Mouse (Mus musculus) midbrain, embryonic 11.5 days (tissue): Measurements from ENCODE around the gene Psmb4. TPM values are rescaled to one million over a fixed set of nuclear protein-coding genes. Genes with fewer than 3 reads are reported as not detected.

ENCODE experiments used
- ATAC-seq: fragments of 200-750 bp; cut with Nextera tagmentation; 2 replicates; pipeline ENCODE4 v1.8.0; 2017; ENCODE audit warnings: moderate TSS enrichment, moderate library complexity; ENCODE audit not compliant: low FRiP score
- DNase-seq: peaks from one replicate; pipeline ENCODE4 v3.0.0; 2015; ENCODE audit warnings: low spot score; ENCODE audit errors: missing footprints
- H3K27ac ChIP-seq: fragments of 300-500 bp; sonication (generic); 2 replicates; pipeline ENCODE4 v1.5.1; 2014; ENCODE audit warnings: low read depth, low read length
- H3K27me3 ChIP-seq: fragments of 300-500 bp; sonication (generic); 2 replicates; pipeline ENCODE4 v1.6.1; 2014; ENCODE audit warnings: mild to moderate bottlenecking, low read length, moderate library complexity, mixed read lengths; ENCODE audit not compliant: control insufficient read depth, insufficient read depth
- H3K36me3 ChIP-seq: fragments of 300-500 bp; sonication (generic); 2 replicates; pipeline ENCODE4 v1.6.1; 2014; ENCODE audit warnings: mild to moderate bottlenecking, low read length, moderate library complexity, mixed read lengths; ENCODE audit not compliant: control insufficient read depth, insufficient read depth
- H3K4me1 ChIP-seq: fragments of 300-500 bp; sonication (generic); 2 replicates; pipeline ENCODE4 v1.6.1; 2014; ENCODE audit warnings: low read length; ENCODE audit not compliant: control insufficient read depth, insufficient read depth
- H3K4me2 ChIP-seq: fragments of 300-500 bp; sonication (generic); 2 replicates; pipeline ENCODE4 v1.6.1; 2014; ENCODE audit warnings: mild to moderate bottlenecking, moderate library complexity
- H3K4me3 ChIP-seq: fragments of 300-500 bp; sonication (generic); 2 replicates; pipeline ENCODE4 v1.5.1; 2014; ENCODE audit warnings: low read depth, low read length
- H3K9ac ChIP-seq: fragments of 300-500 bp; sonication (generic); 2 replicates; pipeline ENCODE4 v1.6.1; 2014; ENCODE audit warnings: low read length
- H3K9me3 ChIP-seq: fragments of 300-500 bp; sonication (generic); 2 replicates; pipeline ENCODE4 v1.6.1; 2016; ENCODE audit warnings: low read length; ENCODE audit not compliant: control insufficient read depth
- WGBS: fragments of 180-500 bp; shearing (Covaris S2); extraction: QIAGEN DNeasy Blood & Tissue Kit; methylation state at CpG from one replicate; pipeline ENCODE4 v1.1.7; 2014; 5-methylcytosine and 5-hydroxymethylcytosine counted together
- polyA plus RNA-seq: library from polyadenylated mRNA; unstranded; fragments of >200 nt; fragmentation: Nextera tagmentation; extraction: Ambion mirVana; gene quantifications from 2 replicates; pipeline ENCODE4 v1.2.1, GENCODE M21; 2014

Gene Psmb4
- polyA plus RNA-seq, 1 experiment from 2014 or later: 371 TPM

- Histone ChIP-seq H3K4me1 (peaks cover 9% of the 10 kb centered on the region), H3K27ac (peak overlapping the region; percentile 99), H3K9me3 (no peaks in the 10 kb centered on the region), H3K4me3 (peak overlapping the region; percentile 78), H3K4me2 (peak overlapping the region; percentile 70), H3K27me3 (no peaks in the 10 kb centered on the region), H3K36me3 (no peaks in the 10 kb centered on the region), H3K9ac (peak overlapping the region; percentile 95)
- under 1% methylated on average over 36 of the region's 62 CpGs for WGBS
- ATAC-seq (peak; percentile 79), DNase-seq (peak; percentile 97)
Observed at GRCm38 (mm10) chr3:94837959-94838496, 48.7 kb downstream of the Psmb4 start.

DNA sequence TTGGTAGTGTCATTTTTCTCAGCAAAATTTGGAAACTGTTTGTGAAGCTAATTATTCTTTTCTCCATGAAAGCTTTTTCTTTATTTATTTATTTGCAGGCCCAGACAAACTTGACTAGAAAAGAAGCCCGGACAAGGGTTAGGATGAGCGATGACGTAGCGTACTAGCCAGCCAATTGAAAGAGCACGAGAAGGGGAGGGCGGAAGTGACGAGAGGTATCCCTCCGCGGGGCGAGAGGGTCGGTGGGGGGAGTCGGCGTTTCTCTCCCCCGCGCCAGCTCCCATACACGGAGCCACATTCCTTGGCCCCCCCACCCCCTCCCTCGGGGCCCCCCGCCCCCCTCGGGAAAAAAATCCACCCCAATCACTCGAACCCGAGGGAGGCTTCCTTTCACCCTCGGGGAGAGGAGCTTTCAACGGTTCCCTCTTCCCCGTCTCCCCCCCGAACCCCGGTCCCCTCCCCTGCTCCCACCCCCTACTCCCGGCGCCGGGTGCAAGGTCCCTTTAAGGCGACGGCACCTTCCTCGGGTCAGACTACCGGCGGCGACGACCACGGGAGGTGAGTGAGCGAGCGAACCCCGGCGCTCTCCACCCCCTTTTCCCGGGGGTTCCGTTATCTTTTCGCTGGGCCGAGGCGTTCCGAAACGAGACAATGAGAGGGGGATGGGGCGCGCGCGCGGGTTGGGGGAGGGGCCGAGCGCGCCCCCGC is 49.4 kb downstream of the Psmb4 start, which contains the start of gene Pogz:
TSS of gene Pogz (plus strand) at position 385 of the 708 bp plus-strand sequence.
- WGBS: under 1% methylated on average over 49 of the region's 57 CpGs
- peaks cover 9% of the 10 kb centered on the region for H3K4me1 ChIP-seq
- no peaks in the 10 kb centered on the region for H3K9me3 ChIP-seq
- peak within 1 kb of the TSS; percentile 99 for H3K27ac ChIP-seq
- peak within 1 kb of the TSS; percentile 70 for H3K4me2 ChIP-seq
- no peaks in the 10 kb centered on the region for H3K36me3 ChIP-seq
- peak within 1 kb of the TSS; percentile 78 for H3K4me3 ChIP-seq
- peak; percentile 94 for ATAC-seq
- H3K9ac ChIP-seq: peak within 1 kb of the TSS; percentile 95
- no peaks in the 10 kb centered on the region for H3K27me3 ChIP-seq
- peak; percentile 98 for DNase-seq

DNA sequence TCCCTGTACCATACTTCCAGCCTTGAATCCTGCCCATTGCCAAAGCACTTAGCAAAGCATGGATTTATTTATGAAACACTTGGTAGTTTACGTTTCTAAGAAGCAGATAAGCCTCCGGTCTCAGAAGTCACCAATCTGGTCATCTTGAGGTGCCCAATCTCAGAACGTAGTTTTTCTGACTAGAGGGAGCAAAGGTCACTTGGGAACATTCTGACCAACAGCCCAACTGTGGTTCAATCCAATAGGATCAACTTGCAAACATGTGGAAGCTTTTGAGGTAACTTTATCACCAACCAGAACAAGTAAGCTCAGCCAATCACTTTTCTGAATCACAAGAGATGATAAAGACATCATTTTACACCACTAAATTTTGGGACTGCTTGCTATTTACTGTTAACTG is 51.4 kb downstream of the Psmb4 start:
- DNase-seq (no peak), ATAC-seq (no peak)
- Histone ChIP-seq H3K36me3 (no peaks in the 10 kb centered on the region), H3K4me2 (no peak overlapping the region), H3K27ac (no peak overlapping the region), H3K9ac (no peak overlapping the region), H3K4me3 (no peak overlapping the region), H3K4me1 (peaks cover 9% of the 10 kb centered on the region), H3K27me3 (no peaks in the 10 kb centered on the region), H3K9me3 (no peaks in the 10 kb centered on the region)
- 76% methylated on average over 3 of the region's 3 CpGs for WGBS

Other genes starting within 250 kb of the Psmb4 start
- gene Gm10972, start 243.8 kb downstream of the Psmb4 start, polyA plus RNA-seq: not detected in 2 replicates
- 4.2 and 4.5 TPM in 2 replicates for gene Tuft1, start 228.1 kb downstream of the Psmb4 start, polyA plus RNA-seq
- not detected in 2 replicates for gene Selenbp2, start 193.4 kb downstream of the Psmb4 start, polyA plus RNA-seq
- gene Cgn, start 100.5 kb downstream of the Psmb4 start, polyA plus RNA-seq: 2.3 and 2.9 TPM in 2 replicates
- 24.1 and 24.2 TPM in 2 replicates for gene Pogz, start 49.4 kb downstream of the Psmb4 start, polyA plus RNA-seq
- 3.6 and 4.7 TPM in 2 replicates for gene Selenbp1, start 46.1 kb upstream of the Psmb4 start, polyA plus RNA-seq
- 5.9 and 6.8 TPM in 2 replicates for gene Rfx5, start 67.1 kb upstream of the Psmb4 start, polyA plus RNA-seq
- 20.2 and 21.2 TPM in 2 replicates for gene Pi4kb, start 87.8 kb upstream of the Psmb4 start, polyA plus RNA-seq
- gene Zfp687, start 128.5 kb upstream of the Psmb4 start, polyA plus RNA-seq: 24.1 and 29.7 TPM in 2 replicates
- 300 and 316 TPM in 2 replicates for gene Psmd4, start 155.7 kb upstream of the Psmb4 start, polyA plus RNA-seq
- 13.2 and 15.1 TPM in 2 replicates for gene Pip5k1a, start 220.0 kb upstream of the Psmb4 start, polyA plus RNA-seq
- 221 and 238 TPM in 2 replicates for gene Vps72, start 224.1 kb upstream of the Psmb4 start, polyA plus RNA-seq
- gene Tmod4, start 237.5 kb upstream of the Psmb4 start, polyA plus RNA-seq: 0.97 TPM in 1 of 2 replicates, not detected in the other
- gene Scnm1, start 247.1 kb upstream of the Psmb4 start, polyA plus RNA-seq: 84.9 and 86.3 TPM in 2 replicates
- gene Lysmd1, start 247.1 kb upstream of the Psmb4 start, polyA plus RNA-seq: 16.1 and 17.4 TPM in 2 replicates